Mouse (Mus musculus) lung, postnatal 14 days (tissue): ENCODE data around the gene Abcg4.

ENCODE experiments used
- DNase-seq: peaks from one replicate; pipeline ENCODE4 v3.0.0; 2021

Gene Abcg4

GRCm38 (mm10) chr9:44236601-44237000 lies 51.8 kb downstream of the Abcg4 start:
- no peak for DNase-seq

- peak; percentile 65 for DNase-seq
Observed at GRCm38 (mm10) chr9:44234479-44235427, 53.7 kb downstream of the Abcg4 start.

GRCm38 (mm10) chr9:44233802-44234478 lies 54.5 kb downstream of the Abcg4 start, which contains the start of gene Cbl:
Gene Cbl, minus strand, starts transcription at chr9:44234049.
- peak; percentile 99 for DNase-seq

DNA sequence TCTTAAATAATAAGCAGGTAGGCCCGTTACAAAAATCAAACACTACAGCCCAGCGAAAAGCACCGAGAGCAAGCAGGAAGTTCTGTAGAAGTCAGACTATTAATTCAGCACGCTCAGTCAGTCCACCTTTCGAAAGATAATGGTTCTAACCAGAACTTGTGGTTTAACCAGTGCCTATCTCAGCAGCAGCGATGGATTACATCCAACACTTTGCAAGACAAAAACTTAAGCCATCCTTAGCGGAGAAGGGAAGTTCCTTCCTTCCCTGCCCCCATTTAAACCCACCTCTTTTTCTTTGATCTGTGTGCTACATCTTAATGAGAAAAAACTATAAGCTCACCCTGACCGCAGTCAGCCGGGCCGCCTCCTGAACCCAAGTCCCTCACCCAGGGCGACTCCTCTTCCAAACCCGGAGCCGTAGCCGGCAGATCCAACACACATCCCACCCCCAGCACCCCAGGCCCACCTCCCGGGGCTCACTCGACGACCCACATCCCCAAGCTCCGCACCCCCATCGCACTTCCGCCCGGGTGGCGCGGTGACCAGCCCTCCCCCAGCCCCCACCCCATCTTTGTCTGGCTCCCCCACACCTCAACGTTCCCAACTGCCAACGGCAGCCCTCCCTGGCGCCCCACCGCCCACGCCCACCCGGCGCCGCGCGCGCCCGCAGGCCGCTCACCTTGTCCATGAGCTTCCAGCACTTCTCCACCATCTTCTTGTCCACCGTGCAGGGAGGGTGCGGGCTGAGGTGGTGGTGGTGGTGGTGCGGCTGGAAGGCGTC lies 55.2 kb downstream of the Abcg4 start:
- DNase-seq: no peak

- no peak for DNase-seq
Observed at GRCm38 (mm10) chr9:44231609-44232008, 56.8 kb downstream of the Abcg4 start.

DNA sequence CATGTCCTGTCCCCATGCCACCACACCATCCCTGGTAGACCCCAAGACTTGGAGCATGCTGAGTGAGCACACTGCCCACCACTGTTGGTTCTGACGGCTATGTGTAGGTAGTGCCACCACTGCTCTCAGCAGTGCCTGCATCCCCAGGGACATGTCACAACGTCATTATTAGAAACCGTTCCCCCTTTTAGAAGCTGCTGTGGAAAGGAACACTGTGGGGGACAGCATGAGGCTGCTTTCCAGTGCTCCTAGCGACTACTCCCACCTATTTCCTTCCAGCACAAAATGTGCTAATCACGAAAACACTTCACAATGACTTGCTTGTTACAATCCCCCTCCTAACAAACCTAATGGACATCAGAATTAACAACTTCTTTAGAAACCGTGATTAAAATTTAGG lies 62.4 kb downstream of the Abcg4 start:
- DNase-seq: no peak
